Mouse (Mus musculus) limb, embryonic 14.5 days (tissue): ENCODE data around the gene Boc. TPM values are rescaled to one million over a fixed set of nuclear protein-coding genes. Genes with fewer than 3 reads are reported as not detected.

Experiments
- ATAC-seq: fragments of 200-750 bp; cut with Nextera tagmentation; 2 replicates; pipeline ENCODE4 v1.8.0; 2017; ENCODE audit warnings: low read depth, moderate number of reproducible peaks, moderate TSS enrichment; ENCODE audit not compliant: low FRiP score
- DNase-seq: peaks from one replicate; pipeline ENCODE4 v3.0.0-alpha.2; 2015; ENCODE audit warnings: low spot score
- H3K27ac ChIP-seq: fragments of 300-500 bp; sonication (generic); replicated peaks from 2 replicates; pipeline ENCODE4 v1.5.1; 2014; ENCODE audit warnings: low read depth, mild to moderate bottlenecking, low read length, moderate library complexity, mixed read lengths
- H3K27me3 ChIP-seq: fragments of 300-500 bp; sonication (generic); 2 replicates; pipeline ENCODE4 v1.6.1; 2014; ENCODE audit warnings: low read length, mixed read lengths; ENCODE audit not compliant: control insufficient read depth, insufficient read depth
- H3K36me3 ChIP-seq: fragments of 300-500 bp; sonication (generic); 2 replicates; pipeline ENCODE4 v1.6.1; 2014; ENCODE audit warnings: mild to moderate bottlenecking, low read length, moderate library complexity, mixed read lengths; ENCODE audit not compliant: control insufficient read depth, insufficient read depth
- H3K4me1 ChIP-seq: fragments of 300-500 bp; sonication (generic); 2 replicates; pipeline ENCODE4 v1.6.1; 2014; ENCODE audit warnings: antibody characterized with exemption, low read length, mixed read lengths; ENCODE audit not compliant: control insufficient read depth, insufficient read depth
- H3K4me2 ChIP-seq: fragments of 300-500 bp; sonication (generic); replicated peaks from 2 replicates; pipeline ENCODE4 v1.6.1; 2014; ENCODE audit warnings: low read depth, mild to moderate bottlenecking, low read length, moderate library complexity; ENCODE audit not compliant: severe bottlenecking
- H3K4me3 ChIP-seq: fragments of 300-500 bp; sonication (generic); replicated peaks from 2 replicates; pipeline ENCODE4 v1.5.1; 2014; ENCODE audit warnings: low read length
- H3K9ac ChIP-seq: fragments of 300-500 bp; sonication (generic); 2 replicates; pipeline ENCODE4 v1.6.1; 2014; ENCODE audit warnings: mild to moderate bottlenecking, low read depth, low read length, moderate library complexity; ENCODE audit not compliant: severe bottlenecking
- H3K9me3 ChIP-seq: fragments of 300-500 bp; sonication (generic); 2 replicates; pipeline ENCODE4 v1.6.1; 2016; ENCODE audit warnings: low read length; ENCODE audit not compliant: control insufficient read depth
- POLR2A ChIP-seq: fragments of 200-500 bp; IDR thresholded peaks from 2 replicates; pipeline ENCODE4 v1.8.0; 2012; ENCODE audit warnings: inconsistent platforms, mild to moderate bottlenecking, moderate library complexity, borderline replicate concordance; ENCODE audit not compliant: insufficient read depth, insufficient read length; ENCODE audit errors: extremely low read depth
- WGBS: fragments of 180-500 bp; shearing (Covaris S2); extraction: QIAGEN DNeasy Blood & Tissue Kit; methylation state at CpG from one replicate; pipeline ENCODE4 v1.1.7; 2014; 5-methylcytosine and 5-hydroxymethylcytosine counted together
- polyA plus RNA-seq, 2 experiments: library from polyadenylated mRNA; depleted of rRNA in 1 of 2; stranded (reverse) in 1 of 2; unstranded in 1 of 2; fragments of >200 nt; fragmentation: Nextera tagmentation in 1 of 2; extraction: Ambion mirVana in 1 of 2; gene quantifications; 2 replicates each; pipeline versions ENCODE4 v1.2.1 to v1.2.3; 2012 to 2014

Gene Boc
- polyA plus RNA-seq, 2 experiments: 59.8 to 91.4 TPM

GRCm38 (mm10) chr16:44510521-44511213, 48.0 kb downstream of the Boc start:
- no peak for ATAC-seq
- peak overlapping the region; percentile 81 for H3K27ac ChIP-seq
- peaks cover 35% of the 10 kb centered on the region for H3K4me1 ChIP-seq
- peak; percentile 72 for DNase-seq
- TF ChIP-seq POLR2A: no peak
- H3K36me3 ChIP-seq: peaks cover 72% of the 10 kb centered on the region
- H3K4me2 ChIP-seq: 0 out of 2 replicates have a peak overlapping the region, but pooled peaks have one; percentile 8
- no peak overlapping the region; the same call in 1 of the 2 replicates for H3K9ac ChIP-seq
- H3K27me3 ChIP-seq: no peaks in the 10 kb centered on the region
- H3K4me3 ChIP-seq: no peak overlapping the region
- WGBS: 45% methylated on average over 13 of the region's 13 CpGs
- no peaks in the 10 kb centered on the region for H3K9me3 ChIP-seq

DNA sequence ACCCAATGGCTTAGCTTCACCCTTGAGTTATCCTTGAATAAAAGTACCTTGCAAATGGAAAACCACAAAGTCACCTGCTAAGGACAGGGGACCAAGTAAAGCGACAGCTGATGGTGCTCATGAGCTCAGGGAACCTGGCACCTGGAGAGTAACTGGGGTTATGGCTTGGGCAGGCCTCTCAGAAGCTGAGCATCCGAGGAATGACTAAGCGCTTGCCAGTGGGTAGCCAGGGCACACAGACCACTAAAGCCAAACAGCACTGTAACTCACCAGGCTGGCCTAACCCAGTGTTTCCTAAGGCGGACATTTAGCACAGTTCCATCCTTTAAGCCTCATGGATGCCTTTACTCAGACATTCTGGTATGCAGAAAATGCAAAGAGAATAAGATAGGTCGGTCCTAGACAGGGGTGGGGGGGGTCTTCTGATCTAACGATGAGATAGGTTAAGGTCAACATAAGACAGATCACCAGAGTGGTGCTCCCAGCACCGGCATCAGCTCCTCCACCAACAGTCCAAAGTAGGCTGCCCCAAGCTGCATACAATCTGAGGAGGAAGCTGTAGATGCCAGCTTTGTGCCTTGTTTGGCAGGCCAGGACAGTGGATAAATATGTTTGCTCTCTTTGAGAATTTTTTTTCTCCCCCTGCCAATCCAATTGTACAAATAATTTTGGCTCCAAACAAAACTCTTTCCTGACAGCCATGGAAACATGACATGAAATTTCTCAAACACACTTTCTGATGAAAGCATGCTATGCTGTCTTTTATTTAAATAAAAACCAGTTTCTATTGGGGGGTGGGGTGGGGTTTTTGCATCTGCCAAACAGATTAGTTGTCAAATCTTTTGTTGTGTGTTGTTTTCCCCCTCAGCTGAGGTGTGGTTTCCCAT, 49.0 kb downstream of the Boc start:
- Histone ChIP-seq H3K27ac (peak overlapping the region; percentile 81), H3K4me2 (no peak overlapping the region), H3K4me3 (no peak overlapping the region), H3K27me3 (no peaks in the 10 kb centered on the region), H3K36me3 (peaks cover 72% of the 10 kb centered on the region), H3K4me1 (peaks cover 35% of the 10 kb centered on the region), H3K9ac (no peak overlapping the region), H3K9me3 (no peaks in the 10 kb centered on the region)
- no peak for DNase-seq
- TF ChIP-seq POLR2A: no peak
- WGBS: 77% methylated on average over 7 of the region's 7 CpGs
- ATAC-seq: no peak

GRCm38 (mm10) chr16:44508772-44509171, 49.9 kb downstream of the Boc start:
- Histone ChIP-seq H3K4me1 (peaks cover 31% of the 10 kb centered on the region), H3K27me3 (no peaks in the 10 kb centered on the region), H3K9me3 (no peaks in the 10 kb centered on the region), H3K36me3 (peaks cover 73% of the 10 kb centered on the region), H3K4me2 (no peak overlapping the region), H3K9ac (no peak overlapping the region), H3K27ac (0 out of 2 replicates have a peak overlapping the region, but pooled peaks have one; percentile 81), H3K4me3 (no peak overlapping the region)
- TF ChIP-seq POLR2A: no peak
- DNase-seq (no peak), ATAC-seq (no peak)
- 86% methylated on average over 13 of the region's 13 CpGs for WGBS

- no peak overlapping the region for H3K4me3 ChIP-seq
- H3K9ac ChIP-seq: no peak overlapping the region
- no peak for ATAC-seq
- H3K27me3 ChIP-seq: no peaks in the 10 kb centered on the region
- H3K36me3 ChIP-seq: peaks cover 74% of the 10 kb centered on the region
- peaks cover 33% of the 10 kb centered on the region for H3K4me1 ChIP-seq
- TF ChIP-seq POLR2A: no peak
- H3K4me2 ChIP-seq: no peak overlapping the region
- no peak for DNase-seq
- H3K27ac ChIP-seq: 0 out of 2 replicates have a peak overlapping the region, but pooled peaks have one; percentile 19
- no peaks in the 10 kb centered on the region for H3K9me3 ChIP-seq
- 57% methylated on average over 5 of the region's 5 CpGs for WGBS
Measured at GRCm38 (mm10) chr16:44508025-44508424, 50.7 kb downstream of the Boc start.
